Mouse (Mus musculus) 3T3-L1 (cell line): ENCODE measurements around the gene Gm39566.

Experiments
- DNase-seq: peaks from one replicate; pipeline ENCODE4 v3.0.0-alpha.2; 2015; ENCODE audit warnings: low read depth, low spot score

Gene Gm39566

GRCm38 (mm10) chr11:69834001-69834549 lies 19.0 kb upstream of the Gm39566 start:
- DNase-seq, result no peak

GRCm38 (mm10) chr11:69833554-69833953 lies 18.5 kb upstream of the Gm39566 start:
- no peak for DNase-seq

GRCm38 (mm10) chr11:69828832-69829231 lies 13.7 kb upstream of the Gm39566 start:
- DNase-seq, result no peak

DNA sequence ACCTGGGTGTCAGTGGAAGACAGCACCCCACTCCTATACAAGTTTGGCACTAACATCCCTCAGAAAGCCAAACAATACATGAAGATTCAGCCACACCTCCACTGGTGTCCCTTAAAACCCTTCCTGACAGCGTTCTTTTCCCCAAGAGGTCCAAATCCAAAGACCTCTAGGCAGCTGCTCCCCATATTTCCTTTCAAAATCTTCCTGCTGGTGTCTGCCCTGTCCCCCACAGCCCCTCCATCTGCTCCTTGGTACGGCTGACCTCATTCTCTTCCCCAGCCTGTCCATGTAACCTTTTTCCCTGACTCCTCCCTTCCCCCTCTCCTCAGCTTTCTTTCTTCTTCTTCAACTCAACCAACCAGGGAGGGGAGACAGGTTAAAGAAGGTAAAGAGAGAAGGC lies 8.4 kb upstream of the Gm39566 start:
- no peak for DNase-seq

GRCm38 (mm10) chr11:69822080-69822479 lies 7.0 kb upstream of the Gm39566 start, which contains the start of gene Spem1:
Spem1 (minus strand) TSS chr11:69822180.
- DNase-seq, result no peak

DNA sequence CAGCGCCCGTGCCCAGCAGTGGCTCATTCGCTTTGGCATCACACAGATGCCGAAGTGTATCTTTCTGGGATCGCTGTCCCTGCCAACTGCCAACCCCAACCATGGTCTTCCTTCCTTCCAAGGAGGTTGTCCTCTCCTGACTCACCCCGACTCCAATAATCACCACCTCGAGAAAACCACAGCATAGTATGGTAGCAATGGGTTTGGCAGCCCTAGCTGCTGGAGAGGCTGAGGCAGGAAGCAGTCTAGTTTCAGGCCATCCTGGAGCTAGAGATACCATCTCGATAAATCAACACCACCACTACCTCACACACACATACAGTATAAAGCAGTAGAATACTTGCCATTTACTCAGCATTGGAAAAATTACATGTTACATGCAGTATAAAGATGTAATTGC lies 3.8 kb upstream of the Gm39566 start:
- DNase-seq, result no peak

- DNase-seq, result no peak
These were observed 3.3 kb upstream of the Gm39566 start, which contains the start of gene Spem2 for GRCm38 (mm10) chr11:69818365-69818764. Spem2 (minus strand) TSS chr11:69818465.

GRCm38 (mm10) chr11:69816520-69816919 lies 1.4 kb upstream of the Gm39566 start:
- no peak for DNase-seq

DNA sequence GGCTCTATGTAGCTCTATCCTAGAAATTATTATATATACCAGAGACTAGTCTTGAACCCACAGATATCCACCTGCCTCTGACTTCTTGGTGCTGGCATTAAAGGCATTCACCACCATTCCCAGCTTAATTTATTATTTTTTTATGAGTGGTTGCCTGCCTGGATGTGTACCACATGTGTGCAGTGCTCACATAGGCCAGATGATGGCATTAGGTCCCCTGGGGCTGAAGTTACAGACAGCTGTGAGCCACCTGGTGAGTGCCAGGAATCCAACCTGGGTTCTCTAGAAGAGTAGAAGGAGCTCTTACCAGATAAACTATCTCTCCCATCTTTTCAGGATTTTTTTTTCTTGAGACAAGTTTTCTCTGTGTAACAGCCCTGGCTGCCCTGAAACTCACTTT lies 4.8 kb downstream of the Gm39566 start:
- DNase-seq, result no peak

GRCm38 (mm10) chr11:69807641-69808040 lies 7.5 kb downstream of the Gm39566 start:
- peak; percentile 71 for DNase-seq

DNA sequence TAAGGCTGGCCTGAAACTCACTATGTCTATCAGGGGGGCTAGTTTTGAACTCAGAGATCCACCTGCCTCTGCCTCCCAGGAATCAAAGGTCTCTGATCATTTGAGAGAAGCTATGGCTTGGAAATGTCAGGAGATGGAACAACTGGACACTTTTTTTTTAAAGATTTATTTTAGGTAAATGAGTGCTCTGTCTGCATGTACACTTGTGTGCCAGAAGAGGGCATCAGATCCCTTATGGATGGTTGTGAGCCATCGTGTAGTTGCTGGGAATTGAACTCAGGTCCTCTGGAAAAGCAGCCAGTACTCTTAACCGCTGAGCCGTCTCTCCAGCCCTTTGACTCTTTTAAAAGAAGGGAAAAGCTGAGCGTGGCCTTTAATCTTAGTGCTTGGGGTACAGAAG lies 8.7 kb downstream of the Gm39566 start:
- DNase-seq, result no peak

GRCm38 (mm10) chr11:69804972-69805909 lies 9.9 kb downstream of the Gm39566 start, which contains the start of gene Tmem102:
Tmem102 (minus strand) TSS chr11:69805624.
- no peak for DNase-seq

- no peak for DNase-seq
These were observed 10.5 kb downstream of the Gm39566 start for GRCm38 (mm10) chr11:69804652-69804940.

DNA sequence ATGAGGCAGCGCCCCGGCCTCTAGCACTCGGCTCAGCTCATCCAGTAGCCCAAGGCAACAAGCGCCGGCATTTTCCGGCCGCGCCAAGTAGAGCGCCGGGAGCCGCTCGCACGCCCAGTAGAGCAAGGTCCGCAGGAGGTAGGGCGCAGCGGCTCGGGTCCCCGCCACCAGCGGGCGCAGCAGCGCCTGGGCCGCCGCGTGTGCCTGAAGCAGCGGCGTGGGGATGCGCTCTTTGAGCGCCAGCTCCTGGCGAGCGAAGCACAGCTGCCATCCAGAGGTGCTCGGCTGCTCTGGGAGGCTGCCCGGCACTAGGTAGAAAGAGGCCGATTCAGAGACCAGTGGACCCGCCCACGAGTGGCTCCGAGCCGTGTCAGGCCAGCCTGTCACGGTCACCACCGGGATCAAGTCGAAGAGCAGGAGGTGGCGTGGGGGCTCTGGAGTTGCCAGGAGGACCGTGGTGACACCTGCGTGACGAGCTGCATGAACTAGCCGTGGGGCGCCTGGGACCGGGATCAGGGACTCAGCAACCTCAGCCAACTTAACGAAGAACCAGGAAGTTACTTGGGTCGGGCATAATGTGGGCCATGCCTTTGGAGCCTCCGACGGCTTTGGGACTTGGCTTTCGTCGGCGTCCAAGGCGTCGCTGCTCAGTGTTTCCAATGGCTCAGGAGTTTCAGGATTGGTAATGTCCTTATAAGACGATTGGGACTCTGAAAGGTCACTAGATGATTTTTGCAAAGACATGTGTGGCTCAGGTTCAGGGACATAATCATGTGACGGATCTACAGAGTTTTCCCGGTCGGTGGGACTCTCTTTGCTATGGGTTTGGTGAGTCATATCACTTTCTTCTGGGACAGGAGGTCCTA lies 11.1 kb downstream of the Gm39566 start:
- DNase-seq, result peak; percentile 33

- no peak for DNase-seq
These were observed 11.8 kb downstream of the Gm39566 start for GRCm38 (mm10) chr11:69803328-69803727.

DNA sequence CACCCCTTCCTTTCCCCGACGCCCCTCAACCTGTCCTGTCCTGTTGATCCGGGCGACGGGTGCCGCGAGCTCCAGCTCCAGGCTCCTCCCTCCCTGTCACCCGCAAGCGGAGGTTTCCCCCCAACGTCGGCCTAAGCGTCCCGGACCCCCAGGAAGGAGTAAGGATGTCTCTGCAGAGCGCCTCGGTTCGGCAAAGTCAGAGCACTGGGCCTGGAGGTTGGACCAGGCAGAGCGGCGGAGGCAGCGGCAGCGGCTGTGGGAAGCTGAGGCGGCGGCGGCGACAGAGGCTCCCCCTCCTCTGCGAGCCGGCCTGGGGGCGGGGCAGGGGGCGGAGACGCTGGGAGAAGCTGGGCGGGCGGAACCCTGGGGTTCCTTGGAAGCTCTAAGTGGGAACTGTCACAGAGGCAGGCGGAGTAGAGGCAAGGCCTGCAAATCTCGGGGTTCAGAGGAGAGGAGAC lies 12.4 kb downstream of the Gm39566 start:
- no peak for DNase-seq

- no peak for DNase-seq
These were observed 13.6 kb downstream of the Gm39566 start, which contains the start of gene Fgf11 for GRCm38 (mm10) chr11:69801379-69801977. Fgf11 (minus strand) TSS chr11:69801857.

DNA sequence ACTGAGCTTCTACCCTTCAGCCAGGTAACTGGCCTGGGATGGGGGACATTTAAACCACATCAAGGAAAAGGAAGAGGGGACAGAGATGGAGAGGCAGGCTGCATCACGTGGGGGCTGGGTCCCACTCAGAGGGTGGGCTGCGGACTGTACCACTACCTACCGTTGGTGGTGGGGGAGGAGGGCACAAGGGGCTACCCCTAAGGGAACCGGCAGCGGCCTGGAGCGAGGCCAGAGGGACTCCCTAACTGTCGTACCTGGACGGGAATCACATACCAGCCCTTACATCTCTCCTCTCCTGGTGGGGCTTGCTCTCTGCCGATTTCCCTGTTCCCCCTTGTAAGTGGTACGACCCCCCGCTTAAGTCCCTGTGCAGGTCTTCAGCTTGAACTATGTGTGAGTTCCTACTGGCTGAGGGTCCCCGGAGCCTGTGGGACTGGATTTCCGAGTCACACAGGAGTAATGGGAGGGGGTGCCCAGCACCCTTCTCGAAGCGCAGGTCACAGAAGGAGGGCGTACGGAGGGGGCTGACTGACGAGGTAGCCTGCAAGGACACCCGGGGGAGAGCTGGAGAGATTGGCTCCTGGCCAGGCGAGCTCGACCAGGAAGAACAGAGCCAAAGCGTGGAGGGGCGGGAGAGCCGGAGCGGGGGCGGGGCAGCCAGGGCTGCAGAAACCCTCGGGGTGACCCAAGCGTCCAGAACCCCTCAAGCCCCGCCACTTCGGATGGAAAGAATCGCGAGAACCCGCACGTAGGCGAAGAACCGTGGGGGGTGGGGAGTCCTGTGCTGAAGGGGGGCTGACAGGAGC lies 14.5 kb downstream of the Gm39566 start:
- no peak for DNase-seq

DNA sequence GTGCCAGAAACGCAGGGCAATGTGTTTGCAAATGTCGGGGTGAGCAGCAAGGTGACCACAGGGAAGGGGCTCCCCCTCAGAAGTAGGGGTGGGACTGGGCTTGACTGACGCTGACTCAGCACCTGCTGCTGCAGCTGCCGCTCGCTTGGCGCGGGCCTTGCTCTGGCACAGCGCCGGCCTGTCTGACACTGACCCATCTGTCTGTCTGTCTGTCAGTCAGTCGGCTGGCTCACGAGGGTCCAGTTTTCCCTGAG lies 15.0 kb downstream of the Gm39566 start:
- no peak for DNase-seq

DNA sequence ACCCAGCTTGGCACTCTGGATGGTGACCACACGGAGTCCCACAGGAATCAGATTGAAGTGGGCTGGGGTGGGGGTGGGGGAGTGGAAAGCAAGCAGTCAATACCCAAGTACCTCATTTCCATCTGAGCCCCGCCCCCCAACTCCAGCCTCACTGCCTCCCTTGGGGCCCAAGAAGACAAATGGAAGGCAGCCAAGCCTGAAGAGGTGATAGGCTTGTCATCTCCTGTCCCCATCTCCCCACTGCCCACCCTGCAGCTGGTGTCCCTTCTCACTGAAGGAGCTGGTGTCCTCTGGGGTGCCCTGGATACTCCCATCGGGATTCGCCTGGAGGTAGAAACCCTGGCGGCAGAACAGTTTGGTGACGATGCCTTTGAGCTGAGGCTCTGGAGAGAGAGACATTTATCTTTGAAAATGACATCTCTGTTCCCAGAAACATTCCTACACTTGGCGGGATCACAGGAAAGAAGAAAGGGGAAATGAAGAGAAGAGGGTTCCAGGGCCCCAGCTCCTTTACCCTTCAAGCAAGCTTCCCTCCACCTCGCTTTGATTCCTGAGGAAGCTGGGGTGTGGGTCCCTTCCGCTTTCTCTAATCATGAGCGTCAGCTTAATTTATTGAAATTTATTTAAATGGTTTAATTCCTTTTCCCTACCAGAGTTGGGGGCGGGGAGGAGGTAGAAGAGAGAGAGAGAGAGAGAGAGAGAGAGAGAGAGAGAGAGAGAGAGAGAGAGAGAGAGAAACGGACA lies 15.5 kb downstream of the Gm39566 start:
- DNase-seq, result no peak
